Mouse (Mus musculus): ENCODE results near the gene Igll1. TPM values are rescaled to one million over a fixed set of nuclear protein-coding genes. Genes with fewer than 3 reads are reported as not detected.

The Igll1 gene
- not detected for total RNA-seq (2021)

DNA sequence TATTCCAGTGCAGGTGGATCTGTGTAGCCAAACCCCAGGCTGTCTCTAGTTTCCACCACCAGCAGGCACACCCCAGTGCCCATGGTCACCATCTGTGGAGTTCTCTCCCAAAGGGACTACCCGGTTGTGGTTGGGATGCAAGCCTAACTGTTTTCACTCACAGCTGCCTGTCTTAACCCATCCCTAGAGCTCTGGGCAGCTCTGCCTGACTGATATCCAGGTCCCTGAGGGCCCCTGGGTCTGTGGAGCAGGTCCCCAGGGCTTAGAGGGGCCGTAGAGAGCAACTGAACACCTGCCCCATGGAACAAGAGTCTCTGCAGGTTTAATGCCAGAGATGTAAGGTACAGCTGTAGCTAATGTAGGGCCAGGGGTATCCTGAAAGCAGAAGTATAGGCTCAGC lies at the start of gene Igll1:
Gene Igll1 (minus strand): TSS at position 8 of the 400 bp plus-strand sequence.
- intact Hi-C loops (cut with DNase I), result no loop called here
- no peak for DNase-seq (ENCODE audit: low spot score)

DNA sequence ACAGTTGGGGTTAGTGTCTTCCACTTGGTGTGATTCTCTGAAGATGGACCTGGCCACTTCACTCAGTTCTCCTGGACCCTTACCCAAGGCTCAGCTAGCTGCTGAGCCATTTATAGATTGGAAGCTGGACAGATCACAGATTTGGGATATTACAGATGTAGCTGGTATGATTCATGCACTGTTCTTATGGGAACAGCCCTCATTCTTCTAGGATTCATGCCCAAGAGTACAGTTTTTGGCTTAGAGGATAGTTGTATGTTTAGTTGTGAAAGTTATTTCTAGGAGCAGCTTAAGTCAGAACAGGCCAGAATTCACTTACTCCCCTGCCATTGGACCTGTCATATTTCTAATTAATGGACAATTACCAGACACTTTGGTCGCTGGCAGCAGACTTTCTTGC lies 49.7 kb upstream of the Igll1 start:
- intact Hi-C loops (cut with DNase I), result no loop called here
- DNase-seq (ENCODE audit: low spot score), result no peak

DNA sequence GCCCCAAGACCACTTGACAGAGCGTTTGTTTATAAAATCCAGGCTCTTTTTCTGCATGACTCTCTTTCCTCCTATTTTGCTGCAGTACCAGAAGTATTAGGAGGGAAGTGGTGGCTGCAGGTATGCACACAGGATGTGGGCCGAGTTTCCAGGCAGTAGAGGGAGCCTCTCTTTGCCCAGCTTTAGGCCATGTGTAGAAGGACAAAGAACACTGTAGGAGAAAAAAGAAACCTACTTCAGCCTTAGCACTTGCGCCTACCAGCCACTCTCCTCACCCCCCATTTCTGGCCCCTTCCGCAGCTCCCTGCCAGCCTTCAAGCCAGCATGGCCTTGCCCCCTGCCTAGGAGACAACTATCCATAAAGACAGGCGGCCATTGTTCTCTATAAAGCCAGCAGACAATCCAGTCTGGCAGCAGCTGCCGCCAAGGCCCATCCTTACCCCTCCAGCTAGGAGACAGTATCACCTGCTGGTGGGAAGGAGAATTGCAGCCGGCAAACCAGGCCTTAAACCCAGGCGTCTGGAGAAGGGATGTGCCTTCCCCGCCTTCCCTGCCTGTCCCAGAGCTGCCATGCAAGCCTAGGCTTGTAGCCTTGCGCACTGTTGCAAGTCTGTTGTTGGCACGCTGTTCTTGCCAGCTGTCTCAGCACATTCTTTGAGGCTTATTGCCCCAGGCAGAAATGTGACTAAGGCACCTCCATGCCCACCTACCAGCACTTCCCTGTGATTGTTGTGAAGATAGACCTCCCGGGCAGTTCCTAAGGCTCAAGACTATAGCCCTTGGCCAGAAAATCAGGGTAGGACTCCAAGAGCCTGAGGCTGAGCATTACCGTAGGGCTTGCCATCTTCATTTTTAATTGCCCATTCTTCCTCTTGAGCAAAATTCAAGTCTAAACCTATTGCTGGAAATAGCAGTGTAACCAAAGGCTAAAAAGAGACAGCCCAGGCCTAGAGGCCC lies 48.1 kb upstream of the Igll1 start:
- intact Hi-C loops (cut with DNase I), result loop anchor here (1.0 kb wide), 2 partner anchors 16 to 57 kb away; partner anchors contain the start of gene Ppm1f

DNA sequence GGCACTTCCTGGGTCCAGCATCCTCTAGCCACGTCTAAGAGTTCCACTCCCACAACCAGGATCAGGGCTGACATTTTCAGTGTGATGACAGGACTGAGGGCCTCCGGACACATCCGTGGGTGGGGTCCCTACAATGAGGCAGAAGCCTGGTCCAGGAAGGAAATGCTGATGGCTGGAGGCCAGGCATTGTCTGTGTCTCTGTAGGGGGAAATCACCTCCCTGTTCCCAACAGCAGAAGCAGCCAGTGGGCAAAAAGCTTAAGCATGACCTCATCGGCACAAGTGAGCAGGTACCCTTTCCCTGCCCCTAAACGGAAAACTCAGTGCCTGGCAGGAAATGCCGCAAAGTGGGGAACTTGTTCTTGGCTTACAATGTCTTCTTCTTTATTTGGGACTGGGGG lies 44.0 kb upstream of the Igll1 start:
- peak; percentile 85 for DNase-seq (ENCODE audit: low spot score)
- intact Hi-C loops (cut with DNase I), result no loop called here

More for the DNA sequence above, 48.1 kb upstream of the Igll1 start:
- peak; percentile 69 for DNase-seq (ENCODE audit: low spot score)

DNA sequence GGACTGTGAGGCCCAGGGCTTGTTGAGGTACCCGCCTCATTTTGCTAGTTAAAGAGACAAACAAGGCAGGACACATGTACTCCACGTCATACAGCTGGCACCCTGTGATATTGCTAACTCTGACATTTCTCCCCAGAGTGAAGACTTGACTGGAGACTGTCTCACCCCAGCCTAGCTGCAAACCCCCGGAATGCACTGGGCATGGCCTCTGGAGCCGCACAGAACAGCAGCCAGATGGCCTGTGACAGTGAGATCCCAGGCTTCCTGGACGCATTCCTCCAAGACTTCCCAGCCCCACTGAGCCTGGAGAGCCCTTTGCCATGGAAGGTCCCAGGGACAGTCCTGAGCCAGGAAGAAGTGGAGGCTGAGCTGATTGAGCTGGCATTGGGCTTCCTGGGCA lies 39.4 kb upstream of the Igll1 start:
- intact Hi-C loops (cut with DNase I), result no loop called here
- DNase-seq (ENCODE audit: low spot score), result no peak

DNA sequence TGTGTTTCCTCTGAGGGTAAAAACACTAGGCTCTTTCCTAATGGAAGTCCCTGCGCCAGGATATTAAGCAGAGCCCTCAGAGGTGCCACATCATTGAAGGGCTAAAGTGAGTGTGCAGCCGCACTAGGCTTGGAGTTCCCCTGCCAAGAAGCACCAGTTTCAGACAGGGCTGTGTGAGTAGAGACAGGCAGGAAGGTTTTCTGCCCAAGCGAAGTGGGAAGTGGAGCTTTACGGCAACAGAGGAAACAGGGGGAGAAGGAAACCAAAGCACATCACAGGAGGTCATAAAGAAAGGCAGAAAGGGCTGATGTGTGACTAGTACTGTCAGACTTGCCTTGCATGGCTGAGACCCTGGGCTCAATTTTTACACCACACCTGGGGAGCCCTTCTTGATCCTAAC lies 38.5 kb upstream of the Igll1 start:
- intact Hi-C loops (cut with DNase I), result no loop called here
- no peak for DNase-seq (ENCODE audit: low spot score)

DNA sequence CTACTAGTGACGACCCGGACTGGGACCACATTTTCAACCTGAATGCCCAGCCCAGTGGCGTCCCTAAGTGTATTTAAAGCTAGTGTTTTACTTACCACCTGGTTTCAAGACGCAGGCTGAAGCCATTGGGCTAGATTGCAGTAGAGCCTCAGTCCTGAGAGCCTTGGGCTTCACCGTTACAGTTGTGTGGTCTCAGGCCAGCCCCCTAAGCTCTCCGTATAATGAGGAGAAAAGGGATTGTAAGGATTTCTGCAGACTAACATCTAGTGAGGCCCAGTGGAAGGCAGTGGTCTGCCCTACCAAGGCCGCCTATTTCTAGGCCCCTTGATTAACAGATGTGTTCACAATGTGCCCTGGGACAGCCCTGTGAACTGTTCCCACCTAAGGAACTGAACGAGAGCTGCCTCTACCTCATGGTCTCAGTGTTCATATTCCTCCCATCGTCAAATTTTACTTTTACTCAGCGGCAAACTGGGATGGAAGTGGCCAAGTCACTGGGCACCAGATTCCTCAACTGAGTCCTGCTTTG lies 33.3 kb upstream of the Igll1 start:
- intact Hi-C loops (cut with DNase I), result loop anchor here (10.0 kb wide), 1 partner anchor 378 kb away; the partner anchor contains the start of gene Tmem191c
- DNase-seq (ENCODE audit: low spot score), result no peak

DNA sequence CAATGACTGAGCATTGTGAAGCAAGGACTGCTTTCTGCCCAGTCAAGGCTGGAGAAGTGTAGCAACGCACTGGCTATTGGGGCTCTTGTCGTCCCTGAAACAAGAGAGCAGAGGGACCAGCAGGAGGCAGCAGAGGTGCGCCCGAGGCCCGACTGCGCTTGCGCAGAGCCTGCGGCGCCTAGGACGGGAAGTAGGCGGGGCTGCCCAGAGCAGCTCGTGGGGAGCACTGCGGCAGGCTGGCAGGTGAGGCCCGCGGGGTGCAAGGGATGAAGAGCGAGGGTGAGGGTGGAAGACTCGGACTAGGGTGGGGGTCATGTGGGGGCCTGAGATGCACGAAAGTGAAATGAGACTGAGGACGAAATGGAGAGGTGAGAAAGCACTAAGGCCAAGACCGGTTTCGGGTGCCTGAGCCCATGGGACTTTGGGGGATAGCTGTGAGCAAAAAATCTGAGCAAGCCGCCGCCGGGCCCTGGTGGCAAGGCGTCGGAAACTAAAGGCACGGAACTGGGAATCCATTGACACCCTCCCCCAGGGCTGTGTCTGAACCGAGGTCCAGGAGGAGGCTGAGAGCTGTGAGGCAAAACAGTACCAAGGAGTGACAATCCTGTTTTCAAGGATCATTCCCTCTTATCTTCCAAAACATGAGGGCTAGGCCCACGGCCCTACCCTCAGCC lies 32.7 kb upstream of the Igll1 start, which contains the start of gene Ppm1f:
Gene Ppm1f (plus strand): TSS at position 88 of the 674 bp plus-strand sequence.
- DNase-seq (ENCODE audit: low spot score), result peak; percentile 90
- intact Hi-C loops (cut with DNase I), result loop anchor here (1.0 to 10.0 kb wide), 2 partner anchors 15 to 378 kb away; partner anchors contain the start of gene Tmem191c

DNA sequence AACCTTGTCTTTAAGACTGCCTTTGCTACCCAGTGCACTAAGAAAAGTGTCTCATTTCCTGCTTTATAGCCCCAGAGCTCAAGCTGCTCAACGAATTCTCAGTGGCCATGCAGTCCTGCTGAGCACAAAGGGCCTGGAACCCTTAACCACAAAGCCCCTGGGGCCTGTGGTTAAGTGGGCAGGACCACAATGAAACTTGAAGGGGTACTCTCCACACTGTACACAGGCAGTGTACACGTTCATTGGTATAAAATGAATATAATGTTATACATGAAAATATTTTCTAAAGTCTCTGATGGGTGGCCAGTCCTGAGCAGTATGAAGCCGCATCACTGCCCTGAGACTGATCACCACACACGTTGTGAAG lies 32.2 kb upstream of the Igll1 start:
- no peak for DNase-seq (ENCODE audit: low spot score)
- intact Hi-C loops (cut with DNase I), result loop anchor here (1.0 to 10.0 kb wide), 2 partner anchors 15 to 379 kb away; partner anchors contain the start of gene Tmem191c

DNA sequence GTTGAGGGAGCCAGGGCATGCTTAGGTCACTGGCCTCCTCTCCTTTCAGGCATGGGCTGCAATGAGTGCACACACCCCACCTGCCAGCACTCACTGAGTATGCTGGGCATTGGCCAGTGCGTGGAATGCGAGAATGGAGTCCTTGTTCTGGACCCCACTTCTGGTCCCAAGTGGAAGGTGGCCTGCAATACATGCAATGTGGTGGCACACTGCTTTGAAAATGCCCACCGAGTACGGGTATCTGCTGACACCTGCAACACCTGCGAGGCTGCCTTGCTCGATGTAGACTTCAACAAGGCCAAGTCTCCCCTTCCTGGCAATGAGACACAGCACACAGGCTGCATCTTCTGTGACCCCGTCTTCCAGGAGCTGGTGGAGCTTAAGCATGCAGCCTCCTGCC lies 28.6 kb upstream of the Igll1 start:
- DNase-seq (ENCODE audit: low spot score), result no peak
- intact Hi-C loops (cut with DNase I), result loop anchor here (10.0 kb wide), 1 partner anchor 382 kb away; the partner anchor contains the start of gene Tmem191c

DNA sequence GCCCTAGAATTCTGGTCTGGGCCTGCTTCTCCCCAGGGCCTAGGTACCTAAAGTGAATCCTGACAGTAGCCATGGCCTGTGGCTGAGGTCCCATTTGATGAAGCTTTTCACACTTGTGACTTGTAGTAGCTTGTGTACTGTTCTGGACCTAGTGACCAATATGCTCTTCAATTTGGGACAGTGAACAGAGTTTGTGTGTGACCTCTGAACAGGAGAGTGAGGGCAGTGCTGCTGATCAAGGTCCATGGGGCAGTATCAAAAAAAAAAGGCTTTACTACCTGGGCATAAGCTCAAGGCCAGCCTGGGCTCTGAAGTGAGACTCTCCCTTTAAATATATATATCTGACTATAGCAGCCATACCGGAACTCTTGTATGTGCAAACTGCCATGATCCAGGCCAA lies 24.6 kb upstream of the Igll1 start:
- intact Hi-C loops (cut with DNase I), result no loop called here
- DNase-seq (ENCODE audit: low spot score), result no peak

DNA sequence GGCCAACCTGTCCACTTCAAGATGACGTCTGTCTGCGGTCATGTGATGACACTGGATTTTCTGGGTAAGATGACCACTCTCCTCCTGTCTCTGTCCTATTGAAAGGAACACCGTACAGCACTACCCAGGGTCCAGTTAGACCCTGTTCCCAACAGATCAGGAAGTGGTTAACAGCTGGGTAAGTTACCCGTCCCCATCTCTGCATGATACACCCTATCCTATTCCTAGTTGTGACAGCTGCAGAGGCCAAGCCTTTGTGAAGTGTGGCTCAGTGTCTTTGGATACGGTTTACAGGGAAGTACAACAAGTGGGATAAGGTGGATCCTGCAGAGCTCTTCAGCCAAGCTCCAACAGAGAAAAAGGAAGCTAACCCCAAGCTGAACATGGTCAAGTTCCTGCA lies 15.2 kb upstream of the Igll1 start:
- DNase-seq (ENCODE audit: low spot score), result no peak
- intact Hi-C loops (cut with DNase I), result no loop called here

DNA sequence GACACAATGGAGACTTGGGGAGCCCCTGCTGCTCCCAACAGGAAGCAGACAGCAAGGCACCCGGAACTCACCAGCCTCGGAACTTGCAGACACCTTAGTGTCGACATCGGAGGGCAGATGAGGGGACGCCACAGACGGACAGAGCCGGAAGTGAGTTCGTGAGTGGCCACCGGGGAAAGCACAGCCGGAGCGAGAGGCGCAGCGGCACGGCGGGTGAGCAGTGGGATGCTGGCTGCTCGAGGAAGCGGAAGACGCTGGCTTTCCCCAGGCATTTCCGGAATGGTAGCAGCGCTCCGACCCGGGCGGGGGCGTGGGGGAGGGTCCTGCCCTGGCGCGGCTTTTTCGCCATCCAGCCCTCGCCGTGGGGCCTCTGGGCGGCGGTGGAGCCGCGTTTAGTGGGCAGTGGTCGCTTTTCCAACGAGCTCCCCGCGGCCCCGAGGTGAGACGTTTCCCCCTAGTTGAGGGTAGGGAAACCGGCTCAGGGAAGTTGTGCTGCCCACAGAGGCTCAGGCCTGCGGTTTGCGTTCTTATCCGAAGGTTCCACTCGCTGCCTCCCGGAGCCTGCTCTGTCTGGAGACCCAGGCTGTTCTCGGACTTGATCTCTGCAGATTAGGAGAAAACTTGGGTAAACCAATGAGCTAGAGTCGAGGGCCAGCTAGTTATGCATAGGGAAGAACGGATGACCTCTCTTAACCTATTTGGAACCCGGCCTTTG lies 7.0 kb upstream of the Igll1 start, which contains the start of the genes Top3b and Vpreb1:
Gene Top3b (plus strand): TSS at position 120 of the 715 bp plus-strand sequence.
Gene Vpreb1 (minus strand): TSS at position 227 of the 715 bp plus-strand sequence.
- DNase-seq (ENCODE audit: low spot score), result peak; percentile 80
- intact Hi-C loops (cut with DNase I), result no loop called here

DNA sequence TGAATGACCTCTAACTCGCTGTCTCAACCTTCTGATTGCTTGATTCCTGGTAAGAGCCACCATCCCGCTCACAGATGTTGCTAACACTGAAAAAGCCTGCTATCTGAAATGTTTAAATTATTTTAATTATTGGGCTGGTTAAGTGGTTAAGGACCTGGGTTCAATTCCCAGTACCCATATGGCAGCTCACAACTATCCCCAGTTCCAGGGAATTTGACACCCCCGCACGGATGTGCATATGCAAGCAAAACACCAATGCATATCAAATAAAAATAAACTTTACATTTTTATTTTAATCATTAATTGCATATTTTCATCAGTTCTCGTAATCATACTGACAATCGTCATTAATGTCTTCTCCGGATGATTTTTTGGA lies 6.4 kb upstream of the Igll1 start:
- no peak for DNase-seq (ENCODE audit: low spot score)
- intact Hi-C loops (cut with DNase I), result no loop called here

DNA sequence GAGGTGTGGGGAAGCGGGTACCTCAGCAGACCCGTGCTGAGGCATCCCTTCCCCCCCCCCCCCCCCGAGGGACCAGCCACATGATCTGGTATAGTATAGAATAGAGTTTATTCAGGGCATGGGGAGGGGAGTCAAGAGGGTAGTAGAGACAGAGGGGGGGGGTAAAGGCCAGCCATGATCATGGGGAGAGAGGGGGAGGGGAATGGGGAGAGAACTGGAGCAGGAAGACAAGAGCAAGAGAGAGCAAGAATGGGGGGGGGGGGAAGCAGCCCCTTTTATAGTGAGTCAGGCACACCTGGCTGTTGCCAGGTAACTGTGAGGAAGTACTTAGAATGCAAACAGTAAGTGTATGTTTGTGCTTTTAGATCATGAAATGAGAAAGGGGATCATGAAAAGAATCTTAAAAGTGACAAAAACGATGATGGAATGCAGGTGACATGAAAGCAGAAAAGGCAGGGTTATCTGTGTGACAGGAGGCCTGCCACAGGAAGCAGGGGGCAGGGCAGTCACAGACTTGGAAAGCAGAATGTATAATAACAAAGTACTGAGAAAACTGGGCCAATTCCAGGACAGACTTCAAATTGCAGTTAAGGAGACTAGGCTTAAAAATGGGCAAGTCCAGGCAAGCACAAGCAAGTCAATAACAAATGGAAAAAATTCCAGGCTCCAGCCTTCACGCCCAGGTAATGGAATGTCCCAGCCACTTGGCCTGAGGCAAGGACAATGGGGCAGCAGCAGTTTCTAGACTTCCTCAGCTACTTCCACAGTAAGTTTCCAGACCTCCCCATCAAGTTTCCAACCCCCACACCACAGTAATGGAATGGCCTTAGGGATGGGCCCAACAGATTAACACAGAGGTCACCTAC lies 2.1 kb upstream of the Igll1 start:
- peak; percentile 7 for DNase-seq (ENCODE audit: low spot score)
- intact Hi-C loops (cut with DNase I), result no loop called here

DNA sequence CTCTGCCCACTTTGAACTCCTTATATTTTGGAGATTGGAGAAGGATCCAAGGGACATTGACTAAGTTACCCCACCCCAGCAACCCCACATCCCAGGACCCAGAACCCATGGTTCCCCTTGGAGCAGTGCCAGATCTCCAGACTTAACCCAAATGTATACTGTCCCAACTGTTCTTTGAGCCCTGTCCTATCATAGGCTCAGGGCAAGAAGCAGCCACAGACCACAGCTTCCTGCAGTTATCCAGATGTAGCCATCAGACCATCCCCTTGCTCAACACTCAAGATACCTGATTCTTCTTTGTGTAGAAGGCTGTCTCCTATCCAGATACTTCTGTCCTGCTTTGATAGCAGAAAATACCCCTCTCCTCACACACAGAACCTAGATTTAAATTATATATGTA lies 1.4 kb upstream of the Igll1 start:
- DNase-seq (ENCODE audit: low spot score), result no peak
- intact Hi-C loops (cut with DNase I), result no loop called here

DNA sequence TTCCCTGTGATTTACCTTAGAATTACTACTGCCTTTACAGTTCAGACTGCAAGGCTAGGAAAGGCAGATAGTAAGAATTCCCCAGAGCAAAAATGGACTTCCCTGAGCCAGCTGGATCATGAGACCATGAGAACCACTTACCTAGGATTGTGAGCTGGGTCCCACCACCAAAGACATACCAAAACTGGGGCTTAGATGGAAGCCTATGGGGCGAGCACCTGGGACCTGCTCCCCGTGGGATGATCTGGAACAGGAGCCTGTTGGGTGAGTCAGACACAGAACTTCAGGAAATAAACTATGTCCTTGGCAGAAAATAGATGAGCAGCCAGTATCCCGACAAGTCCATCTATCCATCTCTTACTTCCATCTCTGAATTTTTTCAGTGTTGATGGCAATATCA lies 1.5 kb downstream of the Igll1 start:
- intact Hi-C loops (cut with DNase I), result no loop called here
- DNase-seq (ENCODE audit: low spot score), result no peak

DNA sequence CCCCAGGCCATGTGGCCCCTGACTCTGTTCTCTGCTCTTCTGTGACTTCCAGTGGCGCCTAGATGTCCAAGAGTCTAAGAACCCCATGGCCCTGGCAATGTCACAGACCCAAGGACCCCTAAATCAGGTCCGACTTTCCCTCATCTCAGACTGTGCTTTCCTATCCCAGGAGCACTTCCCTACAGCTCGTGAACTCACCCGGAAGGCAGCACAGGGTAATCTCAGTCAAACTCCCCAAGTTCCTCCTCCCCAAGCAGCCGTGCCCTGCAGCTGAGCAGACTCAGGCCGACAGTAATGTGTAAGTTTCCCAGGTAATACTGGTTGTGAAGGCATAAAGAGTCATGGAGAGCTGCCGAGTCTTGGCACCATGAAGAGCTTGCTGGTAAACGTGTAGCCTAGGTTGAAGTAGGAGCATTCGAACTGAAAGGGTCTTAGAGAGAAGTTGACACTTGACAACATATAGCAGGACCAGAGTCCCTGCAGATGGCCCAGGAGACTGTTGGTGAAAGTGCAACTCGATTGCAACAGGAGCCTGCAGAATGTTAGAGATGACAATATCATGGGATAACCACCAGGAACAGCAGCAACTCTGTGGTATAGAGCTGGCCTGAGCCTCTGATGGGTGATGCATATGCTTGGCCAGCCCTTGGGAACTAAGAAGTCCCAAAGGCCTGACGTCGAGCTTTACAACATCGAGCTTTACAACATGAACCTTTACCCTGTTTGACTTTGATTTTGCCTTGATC lies 6.9 kb downstream of the Igll1 start:
- DNase-seq (ENCODE audit: low spot score), result no peak
- intact Hi-C loops (cut with DNase I), result no loop called here
